8 mouse cellular contexts compared by ENCODE assay signal in the genomic region with DNA sequence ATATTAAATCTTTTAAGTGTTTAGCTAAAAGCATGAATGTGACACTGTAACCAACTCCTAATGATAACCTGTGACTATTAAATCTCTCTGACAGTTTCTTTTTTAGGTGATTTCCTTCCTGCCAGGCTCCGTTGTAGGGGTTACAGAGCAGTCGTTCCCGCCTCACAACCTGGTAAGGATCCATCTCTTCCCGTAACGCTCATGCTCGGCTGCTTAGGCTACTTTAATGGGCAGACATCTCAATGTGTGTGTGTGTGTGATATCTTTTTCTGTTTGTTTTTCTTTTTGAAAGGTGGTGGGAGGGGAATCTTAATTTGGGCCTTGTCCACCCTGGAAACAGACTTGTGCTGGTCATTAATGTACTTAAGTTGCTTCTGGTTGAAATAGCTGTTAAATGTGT. TPM values are rescaled to one million over a fixed set of nuclear protein-coding genes. Genes with fewer than 3 reads are reported as not detected.
DNase-seq lines count a peak whose midpoint lies in the region; ATAC-seq and TF ChIP-seq lines count a peak whose summit lies in the region.

No protein-coding gene starts in this region.

- H3K4me2 ChIP-seq in embryonic facial prominence, embryonic 12.5 days (replicated peaks), result peak overlapping the region; percentile 93
- H3K4me2 ChIP-seq in intestine, embryonic 14.5 days (ENCODE audit: low read length), result peak overlapping the region; percentile 98
- H3K4me2 ChIP-seq in midbrain, postnatal 0 days (ENCODE audit: low read depth, low read length, poor library complexity, severe bottlenecking), result peak overlapping the region; percentile 79

- H3K9ac ChIP-seq in embryonic facial prominence, embryonic 12.5 days, result peak overlapping the region; percentile 99
- H3K9ac ChIP-seq in intestine, embryonic 14.5 days (ENCODE audit: low read length), result peak overlapping the region; percentile 96
- peak overlapping the region; percentile 99 for H3K9ac ChIP-seq in midbrain, postnatal 0 days (replicated peaks; ENCODE audit: low read length, poor library complexity, severe bottlenecking)

- H3K27ac ChIP-seq in embryonic facial prominence, embryonic 12.5 days, result no peak overlapping the region
- H3K27ac ChIP-seq in intestine, embryonic 14.5 days (ENCODE audit: low read depth), result no peak overlapping the region
- peak overlapping the region; percentile 98; the same call in 1 of the 2 replicates for H3K27ac ChIP-seq in midbrain, postnatal 0 days (ENCODE audit: low read depth, low read length)

- no peak for ATAC-seq in embryonic facial prominence, embryonic 12.5 days (ENCODE audit: insufficient number of reproducible peaks, insufficient read depth, low FRiP score, low TSS enrichment)
- ATAC-seq in intestine, embryonic 14.5 days (replicated peaks; ENCODE audit: low FRiP score, low TSS enrichment, low read depth), result no peak
- ATAC-seq in midbrain, postnatal 0 days (ENCODE audit: low FRiP score), result no peak

- no peaks in the 10 kb centered on the region for H3K4me1 ChIP-seq in embryonic facial prominence, embryonic 12.5 days
- H3K4me1 ChIP-seq in intestine, embryonic 14.5 days (replicated peaks; ENCODE audit: control insufficient read depth, insufficient read depth, low read length), result 0 out of 2 replicates have a peak, but pooled peaks cover 3% of the 10 kb centered on the region
- H3K4me1 ChIP-seq in midbrain, postnatal 0 days (ENCODE audit: insufficient read depth, low read length), result no peaks in the 10 kb centered on the region

- H3K36me3 ChIP-seq in embryonic facial prominence, embryonic 12.5 days, result 0 out of 2 replicates have a peak, but pooled peaks cover 2% of the 10 kb centered on the region
- peaks cover 25% of the 10 kb centered on the region for H3K36me3 ChIP-seq in intestine, embryonic 14.5 days (ENCODE audit: control insufficient read depth, insufficient read depth, low read length)
- no peaks in the 10 kb centered on the region for H3K36me3 ChIP-seq in midbrain, postnatal 0 days (ENCODE audit: insufficient read depth, low read length)

- no peaks in the 10 kb centered on the region for H3K27me3 ChIP-seq in embryonic facial prominence, embryonic 12.5 days
- H3K27me3 ChIP-seq in intestine, embryonic 14.5 days (replicated peaks; ENCODE audit: control insufficient read depth, insufficient read depth, low read length), result no peaks in the 10 kb centered on the region
- H3K27me3 ChIP-seq in midbrain, postnatal 0 days (ENCODE audit: insufficient read depth, low read length), result no peaks in the 10 kb centered on the region

- H3K4me3 ChIP-seq in embryonic facial prominence, embryonic 12.5 days, result peak overlapping the region; percentile 96
- peak overlapping the region; percentile 100 for H3K4me3 ChIP-seq in intestine, embryonic 14.5 days (ENCODE audit: low read depth, low read length)
- H3K4me3 ChIP-seq in midbrain, postnatal 0 days (ENCODE audit: low read depth, low read length), result peak overlapping the region; percentile 99

- no peak for TF ChIP-seq CTCF in midbrain, postnatal 0 days (IDR thresholded peaks at IDR 0.05)

- no peaks in the 10 kb centered on the region for H3K9me3 ChIP-seq in embryonic facial prominence, embryonic 12.5 days
- no peaks in the 10 kb centered on the region for H3K9me3 ChIP-seq in intestine, embryonic 14.5 days (ENCODE audit: control insufficient read depth, low read length)
- no peaks in the 10 kb centered on the region for H3K9me3 ChIP-seq in midbrain, postnatal 0 days (ENCODE audit: low read length)

- WGBS in embryonic facial prominence, embryonic 12.5 days, result 0% methylated on average over 6 of the region's 6 CpGs
- 0% methylated on average over 6 of the region's 6 CpGs for WGBS in intestine, embryonic 14.5 days
- 0% methylated on average over 6 of the region's 6 CpGs for WGBS in midbrain, postnatal 0 days

- peak; percentile 31 to 76 for DNase-seq in adrenal gland, adult (ENCODE audit: inconsistent age in 2 of 2, low spot score in 1 of 2)
- DNase-seq in adrenal gland, postnatal 36 days, result no peak
- DNase-seq in 3134 (ENCODE audit: extremely low read depth, insufficient read length, low spot score), result peak; percentile 35
- no peak for DNase-seq in intestine, embryonic 14.5 days (ENCODE audit: low spot score)
- no peak for DNase-seq in midbrain, postnatal 0 days (ENCODE audit: low spot score)
- no peak for DNase-seq in frontal cortex, postnatal 14 days (ENCODE audit: low spot score in 2 of 2)
- DNase-seq in frontal cortex, postnatal 10 days (ENCODE audit: low spot score in 2 of 2), result no peak

RNA-seq across cellular contexts. Expression of a gene that starts 1.7 kb away (rescaled TPM):
- 10 to 100 TPM; 71.8 to 77.5 TPM for total RNA-seq in adrenal gland, postnatal 36 days (2021)
- 68.9 and 69.0 TPM in 2 replicates for polyA plus RNA-seq in embryonic facial prominence, embryonic 12.5 days (2016; fragmentation: Nextera tagmentation; extraction: Ambion mirVana)
- 38.2 and 43.7 TPM in 2 replicates for polyA plus RNA-seq in intestine, embryonic 14.5 days (2014; fragmentation: Nextera tagmentation; extraction: Ambion mirVana)
- 89.3 and 92.8 TPM in 2 replicates for total RNA-seq in midbrain, postnatal 0 days (2014; rRNA removed)
- 22.0 and 24.5 TPM in 2 replicates for polyA plus RNA-seq in midbrain, postnatal 0 days (2015; fragmentation: Nextera tagmentation; extraction: Ambion mirVana)

RNA-seq across cellular contexts. Expression of a gene that starts 12.8 kb away (rescaled TPM):
- total RNA-seq in adrenal gland, postnatal 36 days (2021), result 10 to 100 TPM; 52.5 to 58.1 TPM
- 105 and 110 TPM in 2 replicates for polyA plus RNA-seq in embryonic facial prominence, embryonic 12.5 days (2016; fragmentation: Nextera tagmentation; extraction: Ambion mirVana)
- 118 and 124 TPM in 2 replicates for polyA plus RNA-seq in intestine, embryonic 14.5 days (2014; fragmentation: Nextera tagmentation; extraction: Ambion mirVana)
- total RNA-seq in midbrain, postnatal 0 days (2014; rRNA removed), result 41.2 and 65.6 TPM in 2 replicates
- polyA plus RNA-seq in midbrain, postnatal 0 days (2015; fragmentation: Nextera tagmentation; extraction: Ambion mirVana), result 129 and 137 TPM in 2 replicates

RNA-seq across cellular contexts. Expression of a gene that starts 17.8 kb away (rescaled TPM):
- under 1 TPM; 0.36 to 0.43 TPM for total RNA-seq in adrenal gland, postnatal 36 days (2021)
- 2.2 and 2.7 TPM in 2 replicates for polyA plus RNA-seq in embryonic facial prominence, embryonic 12.5 days (2016; fragmentation: Nextera tagmentation; extraction: Ambion mirVana)
- 1.3 and 1.6 TPM in 2 replicates for polyA plus RNA-seq in intestine, embryonic 14.5 days (2014; fragmentation: Nextera tagmentation; extraction: Ambion mirVana)
- 1.3 and 1.4 TPM in 2 replicates for total RNA-seq in midbrain, postnatal 0 days (2014; rRNA removed)
- polyA plus RNA-seq in midbrain, postnatal 0 days (2015; fragmentation: Nextera tagmentation; extraction: Ambion mirVana), result 0.97 and 1.1 TPM in 2 replicates

RNA-seq across cellular contexts. Expression of a gene that starts 31.6 kb away (rescaled TPM):
- total RNA-seq in adrenal gland, postnatal 36 days (2021), result 10 to 100 TPM; 19.2 to 21.1 TPM
- 40.5 and 42.4 TPM in 2 replicates for polyA plus RNA-seq in embryonic facial prominence, embryonic 12.5 days (2016; fragmentation: Nextera tagmentation; extraction: Ambion mirVana)
- 29.1 and 34.4 TPM in 2 replicates for polyA plus RNA-seq in intestine, embryonic 14.5 days (2014; fragmentation: Nextera tagmentation; extraction: Ambion mirVana)
- total RNA-seq in midbrain, postnatal 0 days (2014; rRNA removed), result 15.1 and 19.0 TPM in 2 replicates
- polyA plus RNA-seq in midbrain, postnatal 0 days (2015; fragmentation: Nextera tagmentation; extraction: Ambion mirVana), result 25.6 and 28.9 TPM in 2 replicates

RNA-seq across cellular contexts. Expression of a gene that starts 32.3 kb away (rescaled TPM):
- 100 to 1,000 TPM in 1 of 2 experiments, 10 to 100 TPM in 1; 93.3 to 123 TPM for total RNA-seq in adrenal gland, postnatal 36 days (2021)
- polyA plus RNA-seq in embryonic facial prominence, embryonic 12.5 days (2016; fragmentation: Nextera tagmentation; extraction: Ambion mirVana), result 7.4 and 11.0 TPM in 2 replicates
- 6.3 and 9.1 TPM in 2 replicates for polyA plus RNA-seq in intestine, embryonic 14.5 days (2014; fragmentation: Nextera tagmentation; extraction: Ambion mirVana)
- total RNA-seq in midbrain, postnatal 0 days (2014; rRNA removed), result 122 and 126 TPM in 2 replicates
- 16.9 and 21.6 TPM in 2 replicates for polyA plus RNA-seq in midbrain, postnatal 0 days (2015; fragmentation: Nextera tagmentation; extraction: Ambion mirVana)

Comparison
In these comparisons a context has a peak if more than half of its experiments do, and no peak if none do; other contexts are left out.
1. DNase-seq: peak in adrenal gland, adult (2 of 2) and 3134 (single experiment); none in adrenal gland, postnatal 36 days (0 of 2), intestine, embryonic 14.5 days (single experiment), midbrain, postnatal 0 days (single experiment), frontal cortex, postnatal 14 days (0 of 2) and frontal cortex, postnatal 10 days (0 of 2).
2. Peak in every context shown above with its lines, with median percentiles within 50 percentile points of each other: H3K4me2 ChIP-seq, H3K4me3 ChIP-seq and H3K9ac ChIP-seq.